Mouse (Mus musculus) intestine, embryonic 16.5 days (tissue): ENCODE measurements around the gene Ppargc1a. TPM values are rescaled to one million over a fixed set of nuclear protein-coding genes. Genes with fewer than 3 reads are reported as not detected.

Experiments used
- ATAC-seq: fragments of 200-750 bp; cut with Nextera tagmentation; 2 replicates; pipeline ENCODE4 v1.8.0; 2017; ENCODE audit warnings: moderate TSS enrichment, moderate library complexity
- H3K27ac ChIP-seq: fragments of 300-500 bp; sonication (generic); 2 replicates; pipeline ENCODE4 v1.5.1; 2014; ENCODE audit warnings: mild to moderate bottlenecking, low read length
- H3K27me3 ChIP-seq: fragments of 300-500 bp; sonication (generic); replicated peaks from 2 replicates; pipeline ENCODE4 v1.6.1; 2014; ENCODE audit warnings: low read length, control low read depth, mixed read lengths; ENCODE audit not compliant: control insufficient read depth, insufficient read depth
- H3K36me3 ChIP-seq: fragments of 300-500 bp; sonication (generic); 2 replicates; pipeline ENCODE4 v1.6.1; 2014; ENCODE audit warnings: low read length, control low read depth; ENCODE audit not compliant: control insufficient read depth, insufficient read depth
- H3K4me1 ChIP-seq: fragments of 300-500 bp; sonication (generic); 2 replicates; pipeline ENCODE4 v1.6.1; 2014; ENCODE audit warnings: low read length, control low read depth, mixed read lengths; ENCODE audit not compliant: control insufficient read depth, insufficient read depth
- H3K4me2 ChIP-seq: fragments of 300-500 bp; sonication (generic); 2 replicates; pipeline ENCODE4 v1.6.1; 2014; ENCODE audit warnings: low read depth, low read length, control low read depth
- H3K4me3 ChIP-seq: fragments of 300-500 bp; sonication (generic); 2 replicates; pipeline ENCODE4 v1.5.1; 2014; ENCODE audit warnings: mild to moderate bottlenecking, low read length
- H3K9ac ChIP-seq: fragments of 300-500 bp; sonication (generic); 2 replicates; pipeline ENCODE4 v1.6.1; 2014; ENCODE audit warnings: low read depth, low read length
- H3K9me3 ChIP-seq: fragments of 300-500 bp; sonication (generic); 2 replicates; pipeline ENCODE4 v1.6.1; 2016; ENCODE audit warnings: low read length, control low read depth; ENCODE audit not compliant: control insufficient read depth
- WGBS: fragments of 180-500 bp; shearing (Covaris S2); extraction: QIAGEN DNeasy Blood & Tissue Kit; methylation state at CpG from one replicate; pipeline ENCODE4 v1.1.7; 2014; 5-methylcytosine and 5-hydroxymethylcytosine counted together
- polyA plus RNA-seq: library from polyadenylated mRNA; unstranded; fragments of >200 nt; fragmentation: Nextera tagmentation; extraction: Ambion mirVana; gene quantifications from 2 replicates; pipeline ENCODE4 v1.2.1, GENCODE M21; 2015

The Ppargc1a gene
- polyA plus RNA-seq, 1 experiment from 2014 or later: 8.9 TPM

GRCm38 (mm10) chr5:51416377-51416776 is 151.1 kb downstream of the Ppargc1a start:
- no peak overlapping the region for H3K27ac ChIP-seq
- 88% methylated on average over 7 of the region's 7 CpGs for WGBS
- H3K27me3 ChIP-seq: no peaks in the 10 kb centered on the region
- H3K4me1 ChIP-seq: no peaks in the 10 kb centered on the region
- H3K4me2 ChIP-seq: no peak overlapping the region
- H3K9me3 ChIP-seq: 0 out of 2 replicates have a peak, but pooled peaks cover 2% of the 10 kb centered on the region
- ATAC-seq: no peak
- no peak overlapping the region for H3K9ac ChIP-seq
- no peak overlapping the region for H3K4me3 ChIP-seq
- H3K36me3 ChIP-seq: no peaks in the 10 kb centered on the region

- H3K9ac ChIP-seq: no peak overlapping the region
- no peak overlapping the region for H3K4me3 ChIP-seq
- no peaks in the 10 kb centered on the region for H3K27me3 ChIP-seq
- no peaks in the 10 kb centered on the region for H3K36me3 ChIP-seq
- peak; percentile 50; the same call in 1 of the 2 replicates for ATAC-seq
- no peak overlapping the region for H3K4me2 ChIP-seq
- 0 out of 2 replicates have a peak, but pooled peaks cover 2% of the 10 kb centered on the region for H3K9me3 ChIP-seq
- 69% methylated on average over 2 of the region's 2 CpGs for WGBS
- H3K27ac ChIP-seq: no peak overlapping the region
- H3K4me1 ChIP-seq: no peaks in the 10 kb centered on the region
These were observed 152.1 kb downstream of the Ppargc1a start for GRCm38 (mm10) chr5:51415456-51415855.

- Histone ChIP-seq H3K9ac (no peak overlapping the region), H3K27me3 (no peaks in the 10 kb centered on the region), H3K4me1 (no peaks in the 10 kb centered on the region), H3K4me2 (no peak overlapping the region), H3K36me3 (no peaks in the 10 kb centered on the region), H3K4me3 (no peak overlapping the region), H3K9me3 (0 out of 2 replicates have a peak, but pooled peaks cover 2% of the 10 kb centered on the region), H3K27ac (no peak overlapping the region)
- ATAC-seq: no peak
- 46% methylated on average over 12 of the region's 12 CpGs for WGBS
These were observed 155.0 kb downstream of the Ppargc1a start for GRCm38 (mm10) chr5:51412303-51413117.

- no peaks in the 10 kb centered on the region for H3K27me3 ChIP-seq
- WGBS: 65% methylated on average over 1 of the region's 1 CpGs
- no peak overlapping the region for H3K9ac ChIP-seq
- no peaks in the 10 kb centered on the region for H3K36me3 ChIP-seq
- H3K9me3 ChIP-seq: no peaks in the 10 kb centered on the region
- H3K4me2 ChIP-seq: no peak overlapping the region
- H3K27ac ChIP-seq: no peak overlapping the region
- H3K4me3 ChIP-seq: no peak overlapping the region
- H3K4me1 ChIP-seq: no peaks in the 10 kb centered on the region
- ATAC-seq: no peak
These were observed 157.5 kb downstream of the Ppargc1a start for GRCm38 (mm10) chr5:51410006-51410405.

- Histone ChIP-seq H3K4me2 (no peak overlapping the region), H3K27ac (no peak overlapping the region), H3K36me3 (no peaks in the 10 kb centered on the region), H3K4me3 (no peak overlapping the region), H3K4me1 (no peaks in the 10 kb centered on the region), H3K9me3 (no peaks in the 10 kb centered on the region), H3K9ac (no peak overlapping the region), H3K27me3 (no peaks in the 10 kb centered on the region)
- 50% methylated on average over 3 of the region's 3 CpGs for WGBS
- peak; percentile 96 for ATAC-seq
These were observed 161.1 kb downstream of the Ppargc1a start for GRCm38 (mm10) chr5:51406406-51406805.
